Mouse (Mus musculus): ENCODE results near the gene Tssk6.

- no peak for TF ChIP-seq CTCF (IDR thresholded peaks at IDR 0.05)
- TF ChIP-seq EP300 (IDR thresholded peaks at IDR 0.05): no peak
These were observed 31.1 kb upstream of the Tssk6 start for GRCm38 (mm10) chr8:69870907-69871306.

Measured in lung, postnatal 0 days (tissue).